Mouse (Mus musculus) heart, embryonic 10.5 days (tissue): ENCODE results near the gene Snrpa. TPM values are rescaled to one million over a fixed set of nuclear protein-coding genes. Genes with fewer than 3 reads are reported as not detected.

ENCODE experiments used
- DNase-seq: peaks from one replicate; pipeline ENCODE4 v3.0.0-alpha.2; 2017; ENCODE audit warnings: low spot score
- H3K27ac ChIP-seq: fragments of 300-500 bp; sonication (generic); 2 replicates; pipeline ENCODE4 v1.5.1; 2016; ENCODE audit warnings: mild to moderate bottlenecking
- H3K27me3 ChIP-seq: fragments of 300-500 bp; sonication (generic); 2 replicates; pipeline ENCODE4 v1.6.1; 2016; ENCODE audit warnings: mild to moderate bottlenecking; ENCODE audit not compliant: poor library complexity, insufficient read depth, severe bottlenecking
- H3K36me3 ChIP-seq: fragments of 300-500 bp; sonication (generic); 2 replicates; pipeline ENCODE4 v1.6.1; 2016; ENCODE audit warnings: mild to moderate bottlenecking, moderate library complexity
- H3K4me1 ChIP-seq: fragments of 300-500 bp; sonication (generic); 2 replicates; pipeline ENCODE4 v1.6.1; 2016; ENCODE audit warnings: mild to moderate bottlenecking
- H3K4me3 ChIP-seq: fragments of 300-500 bp; sonication (generic); 2 replicates; pipeline ENCODE4 v1.5.1; 2016; ENCODE audit warnings: mild to moderate bottlenecking, moderate library complexity
- H3K9me3 ChIP-seq: fragments of 300-500 bp; sonication (generic); 2 replicates; pipeline ENCODE4 v1.6.1; 2016; ENCODE audit warnings: mild to moderate bottlenecking, moderate library complexity
- WGBS: fragments of 180-500 bp; shearing (Covaris S2); methylation state at CpG from one replicate; pipeline ENCODE4 v1.1.7; 2016; 5-methylcytosine and 5-hydroxymethylcytosine counted together
- microRNA counts: library from miRNA; unstranded; fragments of <30 nt; microRNA quantifications from one replicate; lab custom pipeline; 2017
- microRNA-seq: library from miRNA; unstranded; fragments of <30 nt; microRNA quantifications from one replicate; pipeline ENCODE4, GENCODE M21; 2017
- polyA plus RNA-seq: library from polyadenylated mRNA; unstranded; fragments of >200 nt; fragmentation: Nextera tagmentation; extraction: Ambion mirVana; gene quantifications from 2 replicates; pipeline ENCODE4 v1.2.1, GENCODE M21; 2016

Gene Snrpa
- polyA plus RNA-seq, 1 experiment from 2014 or later: 298 TPM

- no peak for DNase-seq
- Histone ChIP-seq H3K9me3 (no peaks in the 10 kb centered on the region), H3K36me3 (peaks cover 73% of the 10 kb centered on the region), H3K4me1 (peaks cover 48% of the 10 kb centered on the region), H3K4me3 (no peak overlapping the region), H3K27me3 (no peaks in the 10 kb centered on the region), H3K27ac (no peak overlapping the region)
- WGBS: 92% methylated on average over 3 of the region's 3 CpGs
Observed at GRCm38 (mm10) chr7:27160921-27161320, 35.1 kb downstream of the Snrpa start.

DNA sequence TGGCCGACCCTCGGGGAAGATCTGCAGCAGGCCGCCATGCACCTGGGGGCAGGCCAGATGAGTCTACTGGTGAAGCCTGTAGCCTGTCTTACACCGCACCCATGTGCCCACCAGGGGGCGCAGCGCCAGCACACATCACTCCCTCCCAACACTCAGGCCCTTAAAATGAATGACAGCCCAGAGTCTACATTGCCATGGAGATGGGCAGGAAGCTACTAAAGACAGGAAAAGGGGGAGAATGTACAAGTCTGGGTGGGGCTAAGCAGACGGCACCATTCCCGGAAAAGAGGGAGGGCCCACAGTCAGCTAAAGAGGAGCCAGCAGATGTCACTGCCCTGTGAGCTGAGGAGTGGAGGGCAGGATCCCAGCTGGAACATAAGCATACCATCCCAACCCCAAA, 36.2 kb downstream of the Snrpa start:
- WGBS: 17% methylated on average over 8 of the region's 8 CpGs
- H3K27me3 ChIP-seq: no peaks in the 10 kb centered on the region
- H3K4me1 ChIP-seq: peaks cover 40% of the 10 kb centered on the region
- DNase-seq: peak; percentile 92
- no peaks in the 10 kb centered on the region for H3K9me3 ChIP-seq
- no peak overlapping the region for H3K4me3 ChIP-seq
- no peak overlapping the region for H3K27ac ChIP-seq
- peaks cover 71% of the 10 kb centered on the region for H3K36me3 ChIP-seq

- no peak for DNase-seq
- 97% methylated on average over 6 of the region's 6 CpGs for WGBS
- no peaks in the 10 kb centered on the region for H3K9me3 ChIP-seq
- no peak overlapping the region for H3K27ac ChIP-seq
- no peaks in the 10 kb centered on the region for H3K27me3 ChIP-seq
- peaks cover 65% of the 10 kb centered on the region for H3K36me3 ChIP-seq
- peaks cover 34% of the 10 kb centered on the region for H3K4me1 ChIP-seq
- H3K4me3 ChIP-seq: no peak overlapping the region
Observed at GRCm38 (mm10) chr7:27159256-27159655, 36.8 kb downstream of the Snrpa start.

DNA sequence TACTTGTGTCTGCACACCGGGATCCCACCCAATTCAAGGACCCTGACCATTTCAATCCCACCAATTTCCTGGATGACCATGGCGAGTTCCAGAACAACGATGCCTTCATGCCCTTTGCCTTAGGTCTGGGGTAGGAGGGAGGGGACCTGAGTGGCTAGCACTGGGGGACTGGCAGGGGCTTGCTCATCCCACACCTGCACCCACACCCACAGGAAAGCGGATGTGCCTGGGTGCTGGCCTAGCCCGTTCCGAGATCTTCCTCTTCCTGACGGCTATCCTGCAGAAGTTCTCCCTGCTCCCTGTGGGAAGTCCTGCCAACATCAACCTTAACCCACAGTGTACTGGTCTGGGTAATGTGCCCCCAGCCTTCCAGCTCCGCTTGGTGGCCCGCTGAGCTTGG, 37.9 kb downstream of the Snrpa start:
- peaks cover 26% of the 10 kb centered on the region for H3K4me1 ChIP-seq
- no peaks in the 10 kb centered on the region; the same call in 1 of the 2 replicates for H3K9me3 ChIP-seq
- H3K36me3 ChIP-seq: peaks cover 54% of the 10 kb centered on the region
- no peak for DNase-seq
- H3K27me3 ChIP-seq: no peaks in the 10 kb centered on the region
- H3K4me3 ChIP-seq: no peak overlapping the region
- WGBS: 93% methylated on average over 9 of the region's 9 CpGs
- H3K27ac ChIP-seq: no peak overlapping the region

- 76% methylated on average over 13 of the region's 13 CpGs for WGBS
- no peak overlapping the region for H3K27ac ChIP-seq
- no peak overlapping the region for H3K4me3 ChIP-seq
- no peaks in the 10 kb centered on the region; the same call in 1 of the 2 replicates for H3K9me3 ChIP-seq
- H3K4me1 ChIP-seq: peaks cover 12% of the 10 kb centered on the region
- H3K27me3 ChIP-seq: no peaks in the 10 kb centered on the region
- peaks cover 36% of the 10 kb centered on the region for H3K36me3 ChIP-seq
- DNase-seq: no peak
Observed at GRCm38 (mm10) chr7:27156005-27156404, 40.1 kb downstream of the Snrpa start.

- Histone ChIP-seq H3K27ac (no peak within 1 kb of the TSS), H3K36me3 (peaks cover 17% of the 10 kb centered on the region), H3K4me1 (peaks cover 4% of the 10 kb centered on the region; the same call in 1 of the 2 replicates), H3K9me3 (no peaks in the 10 kb centered on the region; the same call in 1 of the 2 replicates), H3K27me3 (no peaks in the 10 kb centered on the region), H3K4me3 (no peak within 1 kb of the TSS)
- 79% methylated on average over 10 of the region's 10 CpGs for WGBS
- no peak for DNase-seq
Observed at GRCm38 (mm10) chr7:27153205-27153764, 42.8 kb downstream of the Snrpa start, which contains the start of gene Cyp2t4. Gene Cyp2t4 (plus strand): TSS chr7:27153714.

MicroRNAs encoded within 50 kb of the gene (microRNA counts, 519-probe panel; counts per million panel counts)
- microRNA mmu-miR-1191 (lab: Ali Mortazavi, UCI): not detected

Small RNA genes within 50 kb of the gene (microRNA-seq; reads per million reads assigned to microRNA genes)
- gene Mir1191: 7.6 reads per million, percentile 22 among the genes with 10 or more reads in this experiment
- gene Mir3101: 0.76 reads per million

Other genes with a start within 250 kb of the Snrpa start
- not detected in 2 replicates for gene Cyp2a12, start 167.2 kb downstream of the Snrpa start, polyA plus RNA-seq
- gene Cyp2f2, start 76.4 kb downstream of the Snrpa start, polyA plus RNA-seq: not detected in 2 replicates
- 0.11 TPM in 1 of 2 replicates, not detected in the other for gene Cyp2t4, start 42.6 kb downstream of the Snrpa start, polyA plus RNA-seq
- 66.5 and 73.0 TPM in 2 replicates for gene Egln2, start 29.5 kb downstream of the Snrpa start, polyA plus RNA-seq
- gene Rab4b, start 17.4 kb downstream of the Snrpa start, polyA plus RNA-seq: 59.4 and 63.2 TPM in 2 replicates
- gene Gm21983, start 15.2 kb downstream of the Snrpa start, polyA plus RNA-seq: not detected in 2 replicates
- 1.0 and 1.5 TPM in 2 replicates for gene Mia, start 15.1 kb downstream of the Snrpa start, polyA plus RNA-seq
- gene BC024978, start 490 bp downstream of the Snrpa start, polyA plus RNA-seq: 3.1 and 3.2 TPM in 2 replicates
- 3.4 and 5.0 TPM in 2 replicates for gene Itpkc, start 32.4 kb upstream of the Snrpa start, polyA plus RNA-seq
- 12.3 and 13.9 TPM in 2 replicates for gene Coq8b, start 36.8 kb upstream of the Snrpa start, polyA plus RNA-seq
- 7.0 and 9.6 TPM in 2 replicates for gene Numbl, start 62.2 kb upstream of the Snrpa start, polyA plus RNA-seq
- 19.2 and 23.6 TPM in 2 replicates for gene Ltbp4, start 141.4 kb upstream of the Snrpa start, polyA plus RNA-seq
- gene Shkbp1, start 159.7 kb upstream of the Snrpa start, polyA plus RNA-seq: 48.3 and 50.4 TPM in 2 replicates
- 1.3 and 2.1 TPM in 2 replicates for gene Gm20479, start 161.1 kb upstream of the Snrpa start, polyA plus RNA-seq